Mouse (Mus musculus): Measurements from ENCODE around the gene Plrg1.

- TF ChIP-seq POLR2A (IDR thresholded peaks at IDR 0.05; ENCODE audit: insufficient read depth, low read depth, low read length) (no peak), CTCF (IDR thresholded peaks at IDR 0.05) (no peak), EP300 (IDR thresholded peaks at IDR 0.05; ENCODE audit: insufficient read depth, low read depth, low read length) (no peak)
Observed at GRCm38 (mm10) chr3:83027546-83028251, 27.6 kb upstream of the Plrg1 start.

All from heart, adult 2 months (tissue).